Mouse (Mus musculus) left cerebral cortex, postnatal 4 days (tissue): Measurements from ENCODE around the gene Meltf. TPM values are rescaled to one million over a fixed set of nuclear protein-coding genes. Genes with fewer than 3 reads are reported as not detected.

Experiments
- DNase-seq: peaks from one replicate; pipeline ENCODE4 v3.0.0-alpha.2; 2022
- intact Hi-C: fragments of 180-260 bp; cut with DNase I; formaldehyde crosslinking; loops from one replicate; pipeline ENCODE4 v1.15.1; 2025
- total RNA-seq, 2 experiments: library from RNA; stranded (reverse); gene quantifications; 2 replicates each; pipeline ENCODE4 v1.2.3; 2021

Meltf gene
- total RNA-seq, 2 experiments from 2014 or later: 0.30 to 0.56 TPM

GRCm38 (mm10) chr16:31890907-31891306 lies 12.3 kb downstream of the Meltf start:
- intact Hi-C loops: no loop called here
- DNase-seq: no peak

- intact Hi-C loops: no loop called here
- DNase-seq: no peak
These were observed 15.0 kb downstream of the Meltf start for GRCm38 (mm10) chr16:31893396-31894141.

GRCm38 (mm10) chr16:31896971-31897774 lies 18.6 kb downstream of the Meltf start:
- intact Hi-C loops: no loop called here
- DNase-seq: peak; percentile 45

GRCm38 (mm10) chr16:31898546-31899326 lies 20.1 kb downstream of the Meltf start:
- intact Hi-C loops: no loop called here
- peak; percentile 80 for DNase-seq

- no peak for DNase-seq
- intact Hi-C loops: no loop called here
These were observed 23.3 kb downstream of the Meltf start for GRCm38 (mm10) chr16:31901886-31902285.

- intact Hi-C loops: no loop called here
These were observed 24.6 kb downstream of the Meltf start for GRCm38 (mm10) chr16:31903239-31903638.

GRCm38 (mm10) chr16:31905331-31905730 lies 26.7 kb downstream of the Meltf start:
- no peak for DNase-seq
- intact Hi-C loops: no loop called here

More at GRCm38 (mm10) chr16:31903239-31903638, 24.6 kb downstream of the Meltf start:
- DNase-seq: no peak

GRCm38 (mm10) chr16:31905891-31906825 lies 27.5 kb downstream of the Meltf start:
- intact Hi-C loops: no loop called here
- DNase-seq: no peak

- intact Hi-C loops: no loop called here
- no peak for DNase-seq
These were observed 28.3 kb downstream of the Meltf start for GRCm38 (mm10) chr16:31906896-31907295.

GRCm38 (mm10) chr16:31908959-31909358 lies 30.3 kb downstream of the Meltf start:
- intact Hi-C loops: no loop called here
- DNase-seq: no peak

GRCm38 (mm10) chr16:31910281-31910847 lies 31.8 kb downstream of the Meltf start:
- no peak for DNase-seq

GRCm38 (mm10) chr16:31917776-31918175 lies 39.2 kb downstream of the Meltf start:
- no peak for DNase-seq

More at GRCm38 (mm10) chr16:31910281-31910847, 31.8 kb downstream of the Meltf start:
- intact Hi-C loops: loop anchor here (10.0 kb wide), 1 partner anchor 446 kb away; no protein-coding TSS in a partner anchor

GRCm38 (mm10) chr16:31918248-31918724 lies 39.7 kb downstream of the Meltf start:
- DNase-seq: peak; percentile 84
- intact Hi-C loops: loop anchor here (1.0 to 10.0 kb wide), 3 partner anchors 40 to 453 kb away; partner anchors contain the start of gene Meltf

More at GRCm38 (mm10) chr16:31917776-31918175, 39.2 kb downstream of the Meltf start:
- intact Hi-C loops: loop anchor here (1.0 to 10.0 kb wide), 3 partner anchors 39 to 453 kb away; partner anchors contain the start of gene Meltf

- intact Hi-C loops: no loop called here
- no peak for DNase-seq
These were observed 45.8 kb downstream of the Meltf start for GRCm38 (mm10) chr16:31924368-31924767.

- intact Hi-C loops: no loop called here
- DNase-seq: no peak
These were observed 47.5 kb downstream of the Meltf start for GRCm38 (mm10) chr16:31926091-31926490.

- intact Hi-C loops: no loop called here
- DNase-seq: no peak
These were observed 48.1 kb downstream of the Meltf start for GRCm38 (mm10) chr16:31926547-31927182.

- DNase-seq: no peak
- intact Hi-C loops: no loop called here
These were observed 48.8 kb downstream of the Meltf start for GRCm38 (mm10) chr16:31927412-31927811.

- intact Hi-C loops: no loop called here
- DNase-seq: no peak
These were observed 52.7 kb downstream of the Meltf start for GRCm38 (mm10) chr16:31931330-31931729.

GRCm38 (mm10) chr16:31932255-31932654 lies 53.6 kb downstream of the Meltf start:
- intact Hi-C loops: no loop called here
- no peak for DNase-seq
